Mouse (Mus musculus) C2C12 (cell line): ENCODE data around the gene Trrap.

Source experiments
- CEBPB ChIP-seq: IDR thresholded peaks from one replicate; pipeline ENCODE4 v1.6.1; 2011; ENCODE audit warnings: low read depth, mild to moderate bottlenecking, control low read depth, moderate library complexity
- CTCF ChIP-seq: IDR thresholded peaks from one replicate; pipeline ENCODE4 v1.5.1; 2011; ENCODE audit not compliant: control insufficient read depth, insufficient read depth, insufficient read length
- FOSL1 ChIP-seq: IDR thresholded peaks from one replicate; pipeline ENCODE4 v1.8.0; 2011; ENCODE audit warnings: mild to moderate bottlenecking, low read length; ENCODE audit not compliant: poor library complexity, insufficient read depth, severe bottlenecking
- MAX ChIP-seq: IDR thresholded peaks from one replicate; pipeline ENCODE4 v1.6.1; 2011; ENCODE audit warnings: mild to moderate bottlenecking, control low read depth
- MYOD1 ChIP-seq: IDR thresholded peaks from one replicate; pipeline ENCODE4 v1.6.1; 2011; ENCODE audit warnings: low read depth; ENCODE audit not compliant: control insufficient read depth, insufficient read length
- MYOG ChIP-seq: IDR thresholded peaks from one replicate; pipeline ENCODE4 v1.6.1; 2011; ENCODE audit not compliant: control insufficient read depth, insufficient read length; ENCODE audit errors: extremely low read depth
- USF1 ChIP-seq: IDR thresholded peaks from one replicate; pipeline ENCODE4 v1.6.1; 2011; ENCODE audit warnings: low read depth, mild to moderate bottlenecking, control low read depth, moderate library complexity

- TF ChIP-seq CTCF (no peak), CEBPB (no peak), MYOD1 (no peak), USF1 (no peak), MAX (no peak), FOSL1 (no peak), MYOG (no peak)
Measured at GRCm38 (mm10) chr5:144720281-144720680, 47.3 kb upstream of the Trrap start.
